ENCODE assay signal across 13 mouse cellular contexts in genomic region chr17:22520037-22520436, GRCm38 (mm10). TPM values are rescaled to one million over a fixed set of nuclear protein-coding genes. Genes with fewer than 3 reads are reported as not detected.
"Had no signal": no experiment of that assay in that cellular context is flagged by ENCODE, and none has a peak within 500 bp of the region (broad histone marks: within the 10 kb centered on the region; RNA-seq: fewer than 3 reads in every experiment).

No protein-coding gene starts in this region.

RNA-seq across cellular contexts. Expression of gene Vmn2r111, which starts 53.2 kb away (rescaled TPM):
- total RNA-seq: neutrophil, adult 5-6 weeks had no signal
- polyA plus RNA-seq: neural tube, embryonic 13.5 days; neural tube, embryonic 14.5 days; neural tube, embryonic 15.5 days; small intestine, adult 2 months; spleen, adult 2 months; stomach, embryonic 14.5 days; stomach, embryonic 15.5 days; stomach, embryonic 16.5 days; stomach, postnatal 0 days; thymus, adult 2 months; thymus, postnatal 0 days; urinary bladder, adult 2 months had no signal
